Mouse (Mus musculus) adrenal gland, postnatal 25 days (tissue): Measurements from ENCODE around the gene Rbm45. TPM values are rescaled to one million over a fixed set of nuclear protein-coding genes. Genes with fewer than 3 reads are reported as not detected.
A peak's percentile ranks its signal among the peaks of the same experiment; 100 is the strongest.

Experiments
- DNase-seq: peaks from one replicate; pipeline ENCODE4 v3.0.0; 2021; ENCODE audit warnings: mixed read lengths
- long read RNA-seq: library from polyadenylated mRNA; stranded (forward); transcript quantifications from one replicate; pipeline ENCODE4 v2.0.0, GENCODE M21; 2021
- total RNA-seq: library from RNA; stranded (reverse); gene quantifications from 2 replicates; pipeline ENCODE4 v1.2.3, GENCODE M21; 2021

The Rbm45 gene
- 49.2 and 61.7 TPM in 2 replicates for total RNA-seq
- long read RNA-seq, transcript Rbm45-201 (10 exons, 1,898 nt): major isoform, 18 of 21 reads
- long read RNA-seq, partial matches to known transcripts: 2 of 21 reads
- long read RNA-seq, other reads (novel, unspliced or antisense): 1 of 21 reads

DNA sequence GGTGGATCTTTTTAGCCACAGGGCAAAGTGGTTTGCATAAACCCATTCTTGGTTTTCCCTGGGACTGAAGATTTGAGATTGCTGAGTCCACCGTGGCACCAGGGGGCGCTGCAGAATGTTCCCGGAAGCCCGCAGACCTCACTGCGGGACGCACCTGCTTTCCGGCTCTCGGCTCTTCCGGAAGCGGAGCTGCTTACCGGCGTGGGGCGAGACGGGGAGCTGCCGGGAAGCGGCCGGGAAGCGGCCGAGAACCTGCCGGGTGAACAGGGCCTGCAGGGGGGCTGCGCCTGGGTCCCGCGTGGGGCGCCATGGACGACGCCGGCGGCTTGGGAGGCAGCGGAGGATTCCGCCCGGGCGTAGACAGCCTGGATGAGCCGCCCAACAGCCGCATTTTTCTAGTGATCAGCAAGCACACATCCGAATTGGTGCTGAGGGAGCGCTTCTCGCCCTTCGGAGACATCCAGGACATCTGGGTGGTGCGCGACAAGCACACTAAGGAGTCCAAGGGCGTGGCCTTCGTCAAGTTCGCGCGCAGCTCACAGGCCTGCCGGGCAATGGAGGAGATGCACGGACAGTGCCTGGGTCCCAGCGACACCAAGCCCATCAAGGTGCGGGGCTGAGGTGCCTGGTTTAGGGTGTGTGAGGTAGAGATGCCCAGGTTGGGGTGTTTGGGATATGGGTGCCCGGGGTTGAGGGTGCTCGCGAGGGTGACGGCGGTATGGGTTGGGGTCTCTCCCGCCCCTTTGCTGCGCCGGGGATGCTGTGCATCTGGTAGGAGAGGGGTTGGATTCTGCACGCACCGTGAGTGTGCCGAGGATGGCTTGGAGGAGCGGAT is at the start of gene Rbm45:
Rbm45 (plus strand) TSS at position 164 of the 835 bp plus-strand sequence.
- DNase-seq: peak; percentile 91

DNA sequence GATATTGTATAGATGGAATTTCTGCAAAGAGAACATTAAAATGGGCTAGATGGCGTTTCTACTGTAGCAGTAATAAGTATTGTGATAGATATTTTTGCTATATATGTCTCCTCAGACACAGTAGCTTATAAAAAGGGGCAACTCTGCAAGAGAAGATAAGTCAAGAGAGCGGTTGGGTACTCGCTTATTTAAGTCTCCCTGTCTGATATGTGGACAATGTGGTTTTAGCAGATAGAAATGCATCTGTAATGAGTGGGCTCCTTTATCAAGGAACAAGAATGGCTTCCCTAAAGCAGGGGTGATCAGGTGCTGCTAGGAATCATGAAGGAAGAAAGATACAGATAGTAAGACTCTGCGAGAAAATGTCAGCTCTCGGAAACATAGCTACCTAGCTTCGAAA is 49.4 kb upstream of the Rbm45 start:
- DNase-seq: no peak

GRCm38 (mm10) chr2:76323185-76323875 is 46.5 kb upstream of the Rbm45 start:
- DNase-seq: no peak

DNA sequence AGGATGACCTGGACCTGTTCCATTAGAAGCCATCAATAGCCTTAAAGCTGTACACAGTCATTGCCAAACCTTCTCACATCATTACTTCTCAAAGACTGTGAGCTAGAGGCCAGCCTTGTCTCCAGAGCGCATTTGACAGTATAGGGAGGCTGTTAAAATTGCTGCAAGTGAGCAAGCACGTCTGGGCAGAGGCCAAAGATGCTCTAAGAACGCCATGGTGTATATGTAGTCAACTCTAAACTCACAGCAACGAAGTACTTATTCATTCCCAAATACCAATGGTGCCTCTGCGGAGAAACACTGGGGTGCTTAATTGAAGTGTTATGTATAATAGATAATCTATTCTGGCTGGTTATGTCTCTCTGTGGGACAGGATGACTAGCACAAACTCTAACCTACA is 45.3 kb upstream of the Rbm45 start:
- no peak for DNase-seq

DNA sequence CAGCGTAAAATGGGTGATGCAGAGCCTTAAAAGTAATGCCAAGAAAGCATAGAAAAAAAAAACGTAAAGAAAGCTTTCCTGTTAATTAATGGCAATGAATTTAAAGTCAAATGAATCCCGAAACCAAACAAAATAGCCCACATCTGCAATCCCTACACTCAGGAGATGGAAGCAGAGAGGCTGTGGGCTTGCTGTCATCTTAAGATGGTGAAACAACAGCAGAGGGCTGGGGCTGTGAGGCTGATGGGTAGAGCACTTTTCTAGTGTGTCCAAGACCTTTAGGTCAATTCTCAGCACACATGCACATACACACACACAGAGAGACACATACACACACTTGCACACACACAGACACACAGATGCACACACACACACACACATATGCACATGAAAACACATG is 43.6 kb upstream of the Rbm45 start:
- no peak for DNase-seq

DNA sequence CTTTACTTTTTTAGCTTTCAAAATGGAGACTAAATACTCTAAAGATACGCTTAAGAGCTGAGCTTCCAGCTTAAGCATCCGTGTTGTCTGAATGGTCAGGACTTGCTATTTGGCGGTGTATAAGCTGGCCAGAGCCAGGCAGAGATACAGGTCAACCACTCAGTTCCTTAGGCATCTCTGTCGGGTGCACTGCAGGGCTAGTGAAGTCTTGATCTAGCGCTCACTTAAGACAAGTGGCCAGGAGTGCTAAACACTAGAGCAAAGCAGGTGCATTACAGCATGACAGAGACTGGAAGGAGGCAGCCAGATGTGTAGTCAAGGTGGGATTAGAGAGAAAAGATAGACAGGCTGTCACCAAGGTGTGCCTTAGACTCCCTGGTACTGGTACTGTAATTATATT is 39.7 kb upstream of the Rbm45 start:
- DNase-seq: no peak

- DNase-seq: no peak
Observed at GRCm38 (mm10) chr2:76332161-76332805, 37.5 kb upstream of the Rbm45 start.

- no peak for DNase-seq
Observed at GRCm38 (mm10) chr2:76334596-76334995, 35.2 kb upstream of the Rbm45 start.

- DNase-seq: peak; percentile 45
Observed at GRCm38 (mm10) chr2:76338215-76339156, 31.3 kb upstream of the Rbm45 start, which contains the start of gene Pde11a. TSS of gene Pde11a (minus strand) at chr2:76338774.

- DNase-seq: no peak
Observed at GRCm38 (mm10) chr2:76342146-76342545, 27.6 kb upstream of the Rbm45 start.

- DNase-seq: no peak
Observed at GRCm38 (mm10) chr2:76347839-76348238, 21.9 kb upstream of the Rbm45 start.

DNA sequence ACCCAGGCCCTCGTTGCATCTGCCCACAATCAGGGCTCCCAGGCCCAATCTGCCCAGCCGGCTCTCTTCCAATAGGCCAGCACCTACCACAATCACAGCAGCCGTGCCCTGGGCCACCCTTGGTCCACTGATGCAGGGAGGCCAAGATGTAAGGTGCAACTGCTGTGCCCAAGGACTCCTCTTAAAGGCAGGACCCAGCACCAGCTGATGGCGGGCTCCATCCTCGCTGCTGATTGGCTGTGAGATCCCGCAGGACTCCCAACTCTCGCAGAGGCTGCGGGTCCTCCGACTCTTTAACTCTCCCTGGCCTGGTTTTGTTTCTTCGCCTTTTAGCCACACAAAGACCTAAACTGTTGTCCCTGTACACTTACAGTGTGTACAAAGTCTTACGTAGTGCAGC is 9.6 kb upstream of the Rbm45 start, which contains the start of gene Cyct:
Cyct (minus strand) TSS at position 225 of the 400 bp plus-strand sequence.
- no peak for DNase-seq

DNA sequence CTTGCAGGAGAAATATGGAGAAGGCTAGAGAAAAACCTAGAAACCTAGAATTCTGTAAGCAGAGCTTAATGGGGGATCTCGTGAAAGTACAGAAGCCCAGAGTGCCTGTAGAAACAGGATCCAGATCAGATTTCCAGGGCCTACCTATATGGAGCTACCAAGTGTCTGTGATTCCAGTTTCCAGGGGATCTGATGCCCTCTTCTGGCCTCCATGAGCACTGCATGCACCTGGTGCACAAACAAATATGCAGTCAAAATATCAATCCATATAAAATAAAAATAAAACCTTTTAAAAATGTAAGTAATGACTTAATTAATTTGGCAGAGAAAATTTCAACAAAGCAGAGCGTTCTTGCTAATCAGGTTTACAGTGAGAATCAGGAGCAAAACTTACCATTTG is 7.7 kb upstream of the Rbm45 start:
- DNase-seq: no peak

DNA sequence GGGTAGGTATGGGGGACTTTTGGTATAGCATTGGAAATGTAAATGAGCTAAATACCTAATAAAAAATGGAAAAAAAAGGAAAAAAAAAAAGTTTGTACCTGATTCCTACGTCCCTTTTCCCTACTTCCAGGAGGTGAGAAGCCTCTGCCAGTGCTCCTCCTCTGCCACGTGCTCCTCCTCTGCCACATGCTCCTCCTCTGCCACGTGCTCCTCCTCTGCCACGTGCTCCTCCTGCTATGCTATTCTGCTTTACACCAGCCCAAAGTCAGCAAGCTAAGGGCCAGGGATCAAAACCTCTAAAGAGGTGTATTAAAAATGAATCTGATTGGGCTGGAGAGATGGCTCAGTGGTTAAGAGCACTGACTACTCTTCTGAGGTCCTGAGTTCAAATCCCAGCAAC is 4.0 kb upstream of the Rbm45 start:
- no peak for DNase-seq

DNA sequence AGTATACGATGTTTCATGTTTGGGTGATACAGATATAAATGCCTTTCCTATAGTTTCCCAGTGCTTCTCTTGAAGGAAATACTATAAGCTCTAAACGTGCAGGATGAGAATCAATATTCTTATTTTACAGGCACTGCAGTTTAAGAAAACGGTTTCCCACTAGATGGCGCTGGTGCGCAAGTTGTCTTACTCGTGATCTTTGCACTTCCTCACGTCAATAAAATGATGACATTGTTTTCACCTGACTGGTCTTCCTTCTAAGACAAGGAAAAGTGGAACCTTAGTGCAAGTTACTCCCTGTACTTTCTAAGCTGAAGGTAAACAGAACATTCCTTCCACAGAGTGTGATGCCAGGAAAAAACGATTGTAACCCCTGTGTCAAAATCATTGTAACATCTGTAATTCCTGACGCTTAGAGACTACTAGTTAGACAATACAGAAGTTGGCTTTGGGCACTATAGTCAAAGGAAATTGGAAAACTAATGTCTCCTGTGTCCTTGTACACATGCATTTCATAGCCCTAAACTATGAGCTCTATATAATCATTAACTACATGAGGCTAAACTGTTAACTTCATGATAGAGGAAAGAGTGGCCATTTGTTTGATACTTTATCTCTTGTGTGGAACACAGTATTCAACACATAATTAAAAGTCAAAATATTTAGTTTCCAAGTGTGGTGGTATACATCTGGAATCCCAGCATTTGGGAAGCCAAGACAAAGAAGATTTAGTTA is 2.4 kb upstream of the Rbm45 start:
- DNase-seq: peak; percentile 84

DNA sequence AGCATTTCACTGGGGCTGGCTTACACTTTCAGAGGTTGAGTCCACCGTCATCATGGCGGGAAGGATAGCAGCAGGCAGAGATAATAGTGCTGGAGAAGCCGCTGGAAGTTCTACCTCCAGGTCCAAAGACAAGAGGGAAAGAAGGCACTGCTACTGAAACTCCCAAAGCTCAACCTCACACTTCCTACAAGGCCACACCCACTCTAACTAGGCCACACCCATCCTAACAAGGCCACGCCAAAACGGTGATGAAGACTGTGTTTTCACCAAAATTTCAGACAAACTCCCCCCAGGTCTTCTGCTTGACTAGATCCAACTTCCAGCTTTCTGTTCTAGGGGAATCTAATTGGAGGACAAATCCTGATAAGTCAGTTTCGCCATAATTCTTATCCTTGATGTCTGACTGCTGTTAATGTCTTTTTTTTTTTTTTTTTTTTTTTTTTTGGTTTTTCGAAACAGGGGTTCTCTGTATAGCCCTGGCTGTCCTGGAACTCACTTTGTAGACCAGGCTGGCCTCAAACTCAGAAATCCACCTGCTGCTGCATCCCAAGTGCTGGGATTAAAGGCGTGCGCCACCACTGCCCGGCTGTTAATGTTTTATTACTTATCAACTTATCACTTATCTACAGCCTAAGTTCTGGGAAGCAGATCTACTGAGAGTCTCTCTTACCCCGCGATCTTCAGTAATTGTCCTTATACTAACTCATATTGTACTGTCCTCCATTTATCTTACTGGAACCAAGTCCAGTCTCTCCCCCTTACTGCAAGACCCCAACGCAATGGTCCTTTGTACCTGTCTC is 723 bp upstream of the Rbm45 start:
- DNase-seq: no peak

- DNase-seq: no peak
Observed at GRCm38 (mm10) chr2:76370656-76370922, 805 bp downstream of the Rbm45 start.

GRCm38 (mm10) chr2:76372244-76372643 is 2.5 kb downstream of the Rbm45 start:
- DNase-seq: peak; percentile 67

DNA sequence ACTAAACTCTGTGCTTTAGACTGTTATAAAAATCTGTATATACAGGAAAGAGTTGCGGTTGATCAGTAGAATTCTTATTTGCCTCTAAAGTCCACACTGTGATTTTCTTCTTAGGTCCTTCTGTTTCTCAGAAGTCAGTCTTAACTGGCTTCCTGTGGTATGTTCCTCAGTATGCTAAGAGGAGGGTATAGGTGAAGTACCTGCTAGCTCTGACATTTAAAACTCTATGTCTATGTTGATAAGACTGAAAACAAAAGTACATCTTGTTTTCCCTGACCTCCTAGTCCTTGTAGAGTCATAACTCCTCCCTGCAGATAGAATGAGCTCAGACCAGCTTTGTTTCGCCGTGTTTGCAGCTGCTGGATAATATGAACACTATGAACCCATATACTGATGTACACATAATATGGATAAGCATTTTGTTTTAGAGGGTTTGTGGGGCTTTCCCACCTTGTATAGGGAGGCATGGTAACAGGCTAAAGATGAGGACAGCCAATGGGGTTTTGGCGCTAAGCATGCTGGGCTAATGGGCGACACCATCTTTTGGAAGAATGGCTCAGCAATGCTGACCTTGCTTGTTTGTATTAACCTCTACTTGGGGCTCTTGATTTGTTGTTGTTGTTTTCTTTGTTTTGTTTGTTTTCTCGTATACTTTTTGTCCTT is 4.9 kb downstream of the Rbm45 start:
- DNase-seq: no peak

GRCm38 (mm10) chr2:76378646-76379045 is 8.9 kb downstream of the Rbm45 start:
- no peak for DNase-seq
